Mouse (Mus musculus) hindbrain, postnatal 0 days (tissue): ENCODE data around the gene Odf4. TPM values are rescaled to one million over a fixed set of nuclear protein-coding genes. Genes with fewer than 3 reads are reported as not detected.

Source experiments
- ATAC-seq: fragments of 200-750 bp; cut with Nextera tagmentation; 2 replicates; pipeline ENCODE4 v1.8.0; 2017; ENCODE audit warnings: mild to moderate bottlenecking, moderate TSS enrichment, moderate library complexity
- DNase-seq: peaks from one replicate; pipeline ENCODE4 v3.0.0-alpha.2; 2015; ENCODE audit warnings: low spot score
- H3K27ac ChIP-seq: fragments of 300-500 bp; sonication (generic); 2 replicates; pipeline ENCODE4 v1.5.1; 2014; ENCODE audit warnings: mild to moderate bottlenecking
- H3K27me3 ChIP-seq: fragments of 300-500 bp; sonication (generic); 2 replicates; pipeline ENCODE4 v1.6.1; 2014; ENCODE audit warnings: low read length, mixed read lengths; ENCODE audit not compliant: insufficient read depth
- H3K36me3 ChIP-seq: fragments of 300-500 bp; sonication (generic); 2 replicates; pipeline ENCODE4 v1.6.1; 2014; ENCODE audit warnings: low read length, mixed read lengths; ENCODE audit not compliant: insufficient read depth
- H3K4me1 ChIP-seq: fragments of 300-500 bp; sonication (generic); 2 replicates; pipeline ENCODE4 v1.6.1; 2014; ENCODE audit warnings: antibody characterized with exemption, low read length, mixed read lengths; ENCODE audit not compliant: insufficient read depth
- H3K4me2 ChIP-seq: fragments of 300-500 bp; sonication (generic); 2 replicates; pipeline ENCODE4 v1.6.1; 2014; ENCODE audit warnings: low read depth, mild to moderate bottlenecking, low read length, moderate library complexity, mixed read lengths
- H3K4me3 ChIP-seq: fragments of 300-500 bp; sonication (generic); 2 replicates; pipeline ENCODE4 v1.5.1; 2014; ENCODE audit warnings: low read length
- H3K9ac ChIP-seq: fragments of 300-500 bp; sonication (generic); replicated peaks from 2 replicates; pipeline ENCODE4 v1.6.1; 2014; ENCODE audit warnings: mild to moderate bottlenecking, low read length, moderate library complexity, mixed read lengths
- H3K9me3 ChIP-seq: fragments of 300-500 bp; sonication (generic); 2 replicates; pipeline ENCODE4 v1.6.1; 2016; ENCODE audit warnings: low read length, mixed read lengths
- CTCF ChIP-seq: IDR thresholded peaks from 2 replicates; pipeline ENCODE4 v1.5.1; 2016; ENCODE audit warnings: antibody characterized with exemption, control low read depth, low read depth
- WGBS: fragments of 180-500 bp; shearing (Covaris S2); extraction: QIAGEN DNeasy Blood & Tissue Kit; methylation state at CpG from one replicate; pipeline ENCODE4 v1.1.7; 2014; 5-methylcytosine and 5-hydroxymethylcytosine counted together
- polyA plus RNA-seq: library from polyadenylated mRNA; unstranded; fragments of >200 nt; fragmentation: Nextera tagmentation; extraction: Ambion mirVana; gene quantifications from 2 replicates; pipeline ENCODE4 v1.2.1, GENCODE M21; 2015
- total RNA-seq: library from RNA; depleted of rRNA; stranded (reverse); fragments of >200 nt; gene quantifications from 2 replicates; pipeline ENCODE4 v1.2.3, GENCODE M21; 2014

Gene Odf4
- total and polyA plus RNA-seq, 2 experiments from 2014 or later = 0.58 to 1.3 TPM

GRCm38 (mm10) chr11:68898790-68899189 is 28.1 kb downstream of the Odf4 start:
- DNase-seq = no peak

DNA sequence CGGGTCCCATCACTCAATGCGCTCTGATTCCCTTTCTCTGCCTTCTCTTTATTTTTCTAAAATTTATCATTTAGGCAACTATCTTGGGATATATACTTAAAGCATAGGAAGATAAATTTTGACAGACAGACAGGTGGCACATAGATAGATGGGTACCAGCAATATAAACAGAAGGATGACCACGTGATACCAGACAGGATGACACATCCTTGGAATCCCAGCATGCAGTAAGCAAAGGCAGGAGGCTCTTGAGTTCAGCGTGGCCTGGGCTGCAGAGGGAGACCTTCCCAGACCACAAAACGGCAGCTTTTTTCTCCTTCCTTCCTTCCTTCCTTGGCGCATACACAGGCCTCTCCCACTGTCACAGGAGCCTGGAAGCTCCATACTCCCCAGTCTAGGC is 29.0 kb downstream of the Odf4 start:
- 81% methylated on average over 6 of the region's 6 CpGs for WGBS

More at GRCm38 (mm10) chr11:68898790-68899189, 28.1 kb downstream of the Odf4 start:
- no peak for TF ChIP-seq CTCF
- Histone ChIP-seq H3K9me3 (no peaks in the 10 kb centered on the region), H3K27me3 (no peaks in the 10 kb centered on the region), H3K4me3 (no peak overlapping the region), H3K27ac (no peak overlapping the region), H3K4me1 (no peaks in the 10 kb centered on the region), H3K36me3 (peaks cover 9% of the 10 kb centered on the region; the same call in 1 of the 2 replicates), H3K4me2 (no peak overlapping the region), H3K9ac (no peak overlapping the region)
- 91% methylated on average over 6 of the region's 6 CpGs for WGBS
- ATAC-seq = no peak

DNA sequence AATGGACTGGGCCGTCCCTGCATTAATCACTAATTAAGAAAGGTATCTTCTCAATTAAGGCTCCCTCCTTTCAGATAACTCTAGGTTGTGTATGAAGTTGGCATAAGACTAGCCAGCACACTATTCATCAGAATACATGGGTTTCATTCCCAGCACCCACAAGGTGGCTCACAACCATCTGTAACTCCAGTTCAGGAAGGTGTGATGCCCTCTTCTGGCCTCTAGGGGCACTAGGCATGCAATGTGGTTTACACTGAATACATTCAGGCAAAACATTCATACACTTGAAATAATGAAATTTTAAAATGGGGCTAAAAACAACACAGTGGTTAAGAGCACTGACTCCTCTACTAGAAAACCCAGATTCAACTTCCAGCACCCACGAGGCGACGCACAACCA is 29.8 kb downstream of the Odf4 start:
- peak; percentile 51 for DNase-seq
- WGBS = 42% methylated on average over 4 of the region's 4 CpGs
- H3K4me1 ChIP-seq = no peaks in the 10 kb centered on the region

More for the DNA sequence above, 29.0 kb downstream of the Odf4 start:
- Histone ChIP-seq H3K27me3 (no peaks in the 10 kb centered on the region), H3K4me2 (no peak overlapping the region), H3K4me1 (no peaks in the 10 kb centered on the region), H3K27ac (no peak overlapping the region), H3K9me3 (no peaks in the 10 kb centered on the region), H3K9ac (no peak overlapping the region), H3K4me3 (no peak overlapping the region), H3K36me3 (no peaks in the 10 kb centered on the region)
- no peak for DNase-seq
- TF ChIP-seq CTCF = no peak
- no peak for ATAC-seq

GRCm38 (mm10) chr11:68896247-68896646 is 30.6 kb downstream of the Odf4 start:
- DNase-seq (no peak), ATAC-seq (no peak)
- Histone ChIP-seq H3K9ac (no peak overlapping the region), H3K4me3 (no peak overlapping the region), H3K36me3 (no peaks in the 10 kb centered on the region), H3K4me2 (no peak overlapping the region), H3K4me1 (no peaks in the 10 kb centered on the region), H3K9me3 (no peaks in the 10 kb centered on the region), H3K27me3 (no peaks in the 10 kb centered on the region), H3K27ac (no peak overlapping the region)
- no peak for TF ChIP-seq CTCF
- 92% methylated on average over 5 of the region's 5 CpGs for WGBS

More for the DNA sequence above, 29.8 kb downstream of the Odf4 start:
- H3K27me3 ChIP-seq = no peaks in the 10 kb centered on the region
- no peak overlapping the region for H3K27ac ChIP-seq
- H3K4me2 ChIP-seq = no peak overlapping the region
- no peaks in the 10 kb centered on the region for H3K9me3 ChIP-seq
- no peaks in the 10 kb centered on the region for H3K36me3 ChIP-seq
- H3K9ac ChIP-seq = no peak overlapping the region
- H3K4me3 ChIP-seq = no peak overlapping the region
- no peak for ATAC-seq
- TF ChIP-seq CTCF = peak; percentile 79

- H3K4me2 ChIP-seq = no peak overlapping the region
- no peak overlapping the region for H3K27ac ChIP-seq
- no peaks in the 10 kb centered on the region for H3K4me1 ChIP-seq
- TF ChIP-seq CTCF = no peak
- no peak for DNase-seq
- H3K9me3 ChIP-seq = no peaks in the 10 kb centered on the region
- no peak overlapping the region for H3K9ac ChIP-seq
- ATAC-seq = no peak
- WGBS = 78% methylated on average over 12 of the region's 12 CpGs
- H3K4me3 ChIP-seq = no peak overlapping the region
- H3K27me3 ChIP-seq = no peaks in the 10 kb centered on the region
- no peaks in the 10 kb centered on the region for H3K36me3 ChIP-seq
These were observed 32.9 kb downstream of the Odf4 start for GRCm38 (mm10) chr11:68893911-68894464.

DNA sequence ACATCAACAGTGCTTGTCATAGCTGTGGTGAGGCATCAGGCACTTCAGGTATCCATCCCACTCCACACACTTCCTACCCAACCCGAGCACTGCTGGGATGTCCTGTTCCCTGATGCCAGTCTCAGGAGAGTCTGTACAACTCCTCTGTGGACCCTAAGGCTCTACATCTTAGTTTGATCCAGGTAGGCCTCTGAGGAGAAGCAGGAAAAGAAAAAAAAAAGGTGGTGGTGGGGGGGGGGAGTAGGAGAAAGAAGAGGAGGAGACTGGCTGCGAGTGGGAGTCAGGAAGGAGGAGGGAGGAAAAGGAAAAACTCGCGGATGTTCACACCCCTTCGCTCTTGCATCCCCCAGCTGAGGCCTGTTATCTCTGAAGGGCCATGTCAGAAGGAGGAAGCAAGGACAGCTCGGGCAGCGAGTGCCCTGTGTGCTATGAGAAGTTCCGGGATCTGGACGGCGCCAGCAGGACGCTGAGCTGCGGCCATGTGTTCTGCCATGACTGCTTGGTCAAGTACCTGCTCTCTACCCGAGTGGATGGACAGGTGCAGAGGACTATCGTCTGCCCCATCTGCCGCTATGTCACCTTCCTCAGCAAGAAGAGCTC is 34.5 kb downstream of the Odf4 start:
- no peaks in the 10 kb centered on the region for H3K36me3 ChIP-seq
- TF ChIP-seq CTCF = no peak
- H3K27me3 ChIP-seq = no peaks in the 10 kb centered on the region
- WGBS = 80% methylated on average over 15 of the region's 15 CpGs
- H3K9ac ChIP-seq = no peak overlapping the region
- ATAC-seq (no peak), DNase-seq (no peak)
- H3K27ac ChIP-seq = no peak overlapping the region
- H3K4me2 ChIP-seq = no peak overlapping the region
- H3K9me3 ChIP-seq = no peaks in the 10 kb centered on the region
- no peak overlapping the region for H3K4me3 ChIP-seq
- no peaks in the 10 kb centered on the region for H3K4me1 ChIP-seq

DNA sequence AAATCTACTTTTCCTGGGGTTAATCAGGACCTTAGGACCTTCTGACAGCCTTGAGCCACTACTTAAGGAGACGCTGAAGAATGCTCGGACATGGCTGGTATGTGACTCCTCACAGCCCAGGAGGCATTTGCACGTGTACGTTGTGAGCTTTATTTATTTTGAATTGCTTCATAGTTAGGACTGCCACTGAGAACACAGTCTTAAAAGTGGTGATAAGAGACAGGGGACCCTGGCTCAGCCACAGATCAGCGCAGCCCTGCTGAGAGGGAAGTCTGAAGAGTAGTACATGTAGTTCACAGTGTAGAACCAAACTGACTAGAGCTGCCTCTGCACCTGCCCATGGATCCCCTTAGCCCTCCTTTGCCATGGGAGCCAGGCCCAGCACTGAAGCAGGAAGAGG is 35.1 kb downstream of the Odf4 start:
- DNase-seq (no peak), ATAC-seq (no peak)
- Histone ChIP-seq H3K4me3 (no peak overlapping the region), H3K9ac (no peak overlapping the region), H3K27me3 (no peaks in the 10 kb centered on the region), H3K4me1 (no peaks in the 10 kb centered on the region), H3K9me3 (no peaks in the 10 kb centered on the region), H3K27ac (no peak overlapping the region), H3K36me3 (no peaks in the 10 kb centered on the region), H3K4me2 (no peak overlapping the region)
- TF ChIP-seq CTCF = no peak
- WGBS = 86% methylated on average over 5 of the region's 5 CpGs
